In the genomic region with DNA sequence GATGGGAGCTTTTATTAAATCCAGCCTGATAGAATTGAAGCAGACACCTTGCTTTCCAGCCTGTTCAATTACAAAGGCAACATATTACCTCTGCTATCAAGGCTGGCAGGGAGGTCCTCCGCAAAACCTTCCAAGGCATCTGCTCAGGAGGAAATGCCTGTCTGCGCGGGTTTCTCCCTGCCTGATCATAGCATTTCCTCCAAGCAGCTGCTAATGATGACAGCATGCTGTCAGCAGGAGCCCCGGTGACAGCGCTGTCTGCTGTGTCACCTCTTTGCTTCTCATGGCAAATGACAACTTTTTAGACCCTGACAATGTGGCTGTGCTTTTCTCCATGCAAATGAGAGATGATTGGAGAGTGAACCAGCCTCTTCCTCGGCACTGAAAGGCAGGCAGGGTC, we compare ENCODE assay signal across 13 mouse cellular contexts.
DNase-seq lines count a peak whose midpoint lies in the region; ATAC-seq and TF ChIP-seq lines count a peak whose summit lies in the region.
"Had no signal": no experiment of that assay in that cellular context is flagged by ENCODE, and none has a peak within 500 bp of the region (broad histone marks: within the 10 kb centered on the region; RNA-seq: fewer than 3 reads in every experiment).

No protein-coding gene starts in this region.

- H3K9me3 ChIP-seq in hindbrain, embryonic 10.5 days, result no peaks in the 10 kb centered on the region
- no peaks in the 10 kb centered on the region for H3K9me3 ChIP-seq in hindbrain, embryonic 12.5 days (replicated peaks)
- H3K9me3 ChIP-seq in midbrain, postnatal 0 days (ENCODE audit: low read length), result no peaks in the 10 kb centered on the region

- no peak overlapping the region for H3K27ac ChIP-seq in cerebellum, adult 2 months (ENCODE audit: insufficient read depth, low read length)
- H3K27ac ChIP-seq in hindbrain, embryonic 10.5 days, result no peak overlapping the region
- H3K27ac ChIP-seq in hindbrain, embryonic 12.5 days, result no peak overlapping the region
- no peak overlapping the region for H3K27ac ChIP-seq in midbrain, postnatal 0 days (ENCODE audit: low read depth, low read length)
- H3K27ac ChIP-seq: gastrocnemius, adult 2 months had no signal

- H3K4me1 ChIP-seq in cerebellum, adult 2 months (ENCODE audit: control insufficient read depth, insufficient read depth, low read length), result no peaks in the 10 kb centered on the region; the same call in 1 of the 2 replicates
- H3K4me1 ChIP-seq in hindbrain, embryonic 10.5 days (replicated peaks), result no peaks in the 10 kb centered on the region
- H3K4me1 ChIP-seq in hindbrain, embryonic 12.5 days, result no peaks in the 10 kb centered on the region
- H3K4me1 ChIP-seq in midbrain, postnatal 0 days (ENCODE audit: insufficient read depth, low read length), result no peaks in the 10 kb centered on the region

- no peaks in the 10 kb centered on the region for H3K27me3 ChIP-seq in cerebellum, adult 2 months (ENCODE audit: control insufficient read depth, insufficient read depth, low read length)
- H3K27me3 ChIP-seq in hindbrain, embryonic 10.5 days (ENCODE audit: insufficient read depth, poor library complexity, severe bottlenecking), result no peaks in the 10 kb centered on the region
- H3K27me3 ChIP-seq in hindbrain, embryonic 12.5 days, result no peaks in the 10 kb centered on the region
- H3K27me3 ChIP-seq in midbrain, postnatal 0 days (ENCODE audit: insufficient read depth, low read length), result no peaks in the 10 kb centered on the region; the same call in 1 of the 2 replicates

- ATAC-seq in hindbrain, embryonic 12.5 days (ENCODE audit: low FRiP score), result no peak
- peak; percentile 73 for ATAC-seq in midbrain, postnatal 0 days (ENCODE audit: low FRiP score)
- ATAC-seq: intestine, embryonic 16.5 days had no signal

- H3K4me2 ChIP-seq in hindbrain, embryonic 12.5 days (replicated peaks), result no peak overlapping the region
- peak overlapping the region; percentile 9; the same call in 1 of the 2 replicates for H3K4me2 ChIP-seq in midbrain, postnatal 0 days (ENCODE audit: low read depth, low read length, poor library complexity, severe bottlenecking)
- H3K4me2 ChIP-seq: liver, embryonic 11.5 days had no signal

- no peak for TF ChIP-seq POLR2A in cerebellum, adult 2 months (IDR thresholded peaks at IDR 0.05; ENCODE audit: borderline replicate concordance, insufficient read depth, low read length)

- no peaks in the 10 kb centered on the region for H3K36me3 ChIP-seq in hindbrain, embryonic 10.5 days
- no peaks in the 10 kb centered on the region for H3K36me3 ChIP-seq in hindbrain, embryonic 12.5 days
- H3K36me3 ChIP-seq in midbrain, postnatal 0 days (ENCODE audit: insufficient read depth, low read length), result no peaks in the 10 kb centered on the region

- WGBS in cerebellum, adult 2 months, result 14% methylated on average over 6 of the region's 6 CpGs
- WGBS in hindbrain, embryonic 10.5 days, result 55% methylated on average over 6 of the region's 6 CpGs
- WGBS in hindbrain, embryonic 12.5 days, result 50% methylated on average over 6 of the region's 6 CpGs
- 32% methylated on average over 6 of the region's 6 CpGs for WGBS in midbrain, postnatal 0 days

- peak; percentile 12 to 14 for DNase-seq in cerebellum, postnatal 14 days
- DNase-seq in cerebellum, adult 2 months, result no peak
- DNase-seq in hindbrain, embryonic 10.5 days (ENCODE audit: low spot score), result peak; percentile 4
- DNase-seq in forelimb bud, embryonic 11.5 days (ENCODE audit: low read depth, low spot score), result peak; percentile 16
- DNase-seq in midbrain, postnatal 0 days (ENCODE audit: low spot score), result peak; percentile 47
- no peak for DNase-seq in urinary bladder, postnatal 14 days (ENCODE audit: low spot score)
- DNase-seq in gastrocnemius, adult 8-10 months (ENCODE audit: low spot score in 2 of 2), result no peak
- DNase-seq: cerebellum, adult 9-11 months; gastrocnemius, adult 2 months; kidney, postnatal 4 days had no signal

- H3K9ac ChIP-seq in hindbrain, embryonic 12.5 days, result no peak overlapping the region
- H3K9ac ChIP-seq in midbrain, postnatal 0 days (replicated peaks; ENCODE audit: low read length, poor library complexity, severe bottlenecking), result no peak overlapping the region

- H3K4me3 ChIP-seq in cerebellum, adult 2 months (replicated peaks; ENCODE audit: insufficient read depth, low read depth, low read length), result no peak overlapping the region
- H3K4me3 ChIP-seq in hindbrain, embryonic 10.5 days, result no peak overlapping the region
- no peak overlapping the region for H3K4me3 ChIP-seq in hindbrain, embryonic 12.5 days
- H3K4me3 ChIP-seq in midbrain, postnatal 0 days (ENCODE audit: low read depth, low read length), result no peak overlapping the region
- H3K4me3 ChIP-seq: gastrocnemius, adult 2 months had no signal

- no peak for TF ChIP-seq CTCF in cerebellum, adult 2 months (IDR thresholded peaks at IDR 0.05; ENCODE audit: borderline replicate concordance, insufficient read depth, low read depth, low read length)
- TF ChIP-seq CTCF in midbrain, postnatal 0 days (IDR thresholded peaks at IDR 0.05), result no peak

Comparison
In these comparisons a context has a peak if more than half of its experiments do, and no peak if none do; other contexts are left out.
1. DNase-seq: peak in cerebellum, postnatal 14 days (2 of 2), hindbrain, embryonic 10.5 days (single experiment), forelimb bud, embryonic 11.5 days (single experiment) and midbrain, postnatal 0 days (single experiment); none in cerebellum, adult 2 months (0 of 2), urinary bladder, postnatal 14 days (single experiment) and gastrocnemius, adult 8-10 months (0 of 2).